Mouse (Mus musculus) liver, postnatal 0 days (tissue): ENCODE results near the gene Hdac9.

ENCODE experiments used
- CTCF ChIP-seq: sonication (generic); IDR thresholded peaks from 2 replicates; pipeline ENCODE4 v1.5.1; 2016; ENCODE audit warnings: antibody characterized with exemption, low read depth
- EP300 ChIP-seq: IDR thresholded peaks from 2 replicates; pipeline ENCODE4 v1.6.1; 2016; ENCODE audit warnings: antibody characterized with exemption, low read depth, mild to moderate bottlenecking

DNA sequence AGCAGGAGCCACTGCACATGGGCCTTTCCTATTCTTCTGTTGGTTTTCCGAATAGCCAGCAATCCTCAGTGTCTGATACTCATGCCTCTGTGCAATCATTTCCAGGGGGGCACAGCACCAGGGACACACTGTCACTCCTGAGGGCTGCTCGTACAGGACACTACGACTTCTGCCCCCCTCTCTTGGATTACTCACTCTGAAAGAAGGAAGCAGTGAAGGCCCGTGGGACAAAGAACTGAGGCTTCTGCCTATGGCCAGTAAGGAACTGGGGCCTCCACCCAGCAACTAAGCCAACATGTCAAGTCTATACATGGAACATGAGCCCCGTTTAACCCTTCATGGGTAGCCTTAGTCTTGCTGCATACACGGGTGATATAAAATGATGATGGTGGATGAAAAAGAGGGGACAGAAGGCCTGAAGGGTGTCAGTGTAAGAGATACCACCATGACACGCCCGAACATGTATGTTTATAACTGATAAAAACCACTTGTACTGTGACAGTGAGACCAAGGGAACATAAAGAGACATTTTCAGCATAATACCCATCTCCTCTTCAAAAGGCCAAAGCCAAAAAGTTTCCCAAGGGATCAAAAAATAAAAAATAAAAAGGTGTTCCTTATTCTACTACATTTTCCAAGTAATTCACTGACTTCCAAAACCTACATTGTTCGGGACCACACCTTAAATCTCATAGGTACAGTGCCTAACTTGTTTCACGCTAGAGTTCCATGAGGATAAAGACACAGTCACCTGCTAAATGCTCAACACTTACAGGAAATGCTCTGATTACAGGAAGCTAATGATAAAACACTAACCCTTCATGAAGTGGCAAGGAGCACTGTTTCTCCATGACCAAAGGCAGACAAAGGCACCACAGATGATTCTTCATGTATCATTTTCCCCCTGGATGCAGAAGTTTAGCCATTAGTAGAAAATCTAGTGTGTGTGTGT lies 127.6 kb downstream of the Hdac9 start:
- no peak for TF ChIP-seq CTCF
- TF ChIP-seq EP300 = no peak
